Mouse (Mus musculus): ENCODE results near the gene Duoxa2.

- TF ChIP-seq EP300 (optimal IDR thresholded peaks at IDR 0.05) (no peak), CTCF (IDR thresholded peaks at IDR 0.05; ENCODE audit: low read depth) (no peak)
Measured at GRCm38 (mm10) chr2:122260729-122261128, 38.0 kb upstream of the Duoxa2 start.
